Mouse (Mus musculus): ENCODE measurements around the gene Bend6. TPM values are rescaled to one million over a fixed set of nuclear protein-coding genes. Genes with fewer than 3 reads are reported as not detected.

The Bend6 gene
- total RNA-seq, 1 experiment from 2014 or later, result not detected

GRCm38 (mm10) chr1:33908191-33908962, 761 bp upstream of the Bend6 start, which contains the start of gene Dst:
Gene Dst (plus strand): TSS chr1:33908225.
- ATAC-seq (replicated peaks; ENCODE audit: low read depth, poor library complexity, severe bottlenecking), result no peak

- no peak for ATAC-seq (replicated peaks; ENCODE audit: low read depth, poor library complexity, severe bottlenecking)
Observed at GRCm38 (mm10) chr1:33906927-33907326, 689 bp downstream of the Bend6 start.

GRCm38 (mm10) chr1:33906216-33906615, 1.4 kb downstream of the Bend6 start:
- no peak for ATAC-seq (replicated peaks; ENCODE audit: low read depth, poor library complexity, severe bottlenecking)

- ATAC-seq (replicated peaks; ENCODE audit: low read depth, poor library complexity, severe bottlenecking), result peak; percentile 67
Observed at GRCm38 (mm10) chr1:33903587-33903986, 4.0 kb downstream of the Bend6 start.

- ATAC-seq (replicated peaks; ENCODE audit: low read depth, poor library complexity, severe bottlenecking), result no peak
Observed at GRCm38 (mm10) chr1:33900175-33900574, 7.4 kb downstream of the Bend6 start.

- ATAC-seq (replicated peaks; ENCODE audit: low read depth, poor library complexity, severe bottlenecking), result 0 out of 2 replicates have a peak, but pooled peaks have one; percentile 22
Observed at GRCm38 (mm10) chr1:33898373-33898772, 9.2 kb downstream of the Bend6 start.

- ATAC-seq (replicated peaks; ENCODE audit: low read depth, poor library complexity, severe bottlenecking), result no peak
Observed at GRCm38 (mm10) chr1:33897426-33897825, 10.2 kb downstream of the Bend6 start.

- ATAC-seq (replicated peaks; ENCODE audit: low read depth, poor library complexity, severe bottlenecking), result no peak
Observed at GRCm38 (mm10) chr1:33896666-33897065, 10.9 kb downstream of the Bend6 start.

- no peak for ATAC-seq (replicated peaks; ENCODE audit: low read depth, poor library complexity, severe bottlenecking)
Observed at GRCm38 (mm10) chr1:33896116-33896515, 11.5 kb downstream of the Bend6 start.

GRCm38 (mm10) chr1:33892784-33893183, 14.8 kb downstream of the Bend6 start:
- no peak; the same call in 1 of the 2 replicates for ATAC-seq (replicated peaks; ENCODE audit: low read depth, poor library complexity, severe bottlenecking)

GRCm38 (mm10) chr1:33883102-33883839, 24.3 kb downstream of the Bend6 start:
- peak; percentile 96 for ATAC-seq (replicated peaks; ENCODE audit: low read depth, poor library complexity, severe bottlenecking)

GRCm38 (mm10) chr1:33878170-33878569, 29.4 kb downstream of the Bend6 start:
- no peak for ATAC-seq (replicated peaks; ENCODE audit: low read depth, poor library complexity, severe bottlenecking)

GRCm38 (mm10) chr1:33876416-33876815, 31.2 kb downstream of the Bend6 start:
- ATAC-seq (replicated peaks; ENCODE audit: low read depth, poor library complexity, severe bottlenecking), result peak; percentile 68; the same call in 1 of the 2 replicates

GRCm38 (mm10) chr1:33875691-33876090, 31.9 kb downstream of the Bend6 start:
- no peak for ATAC-seq (replicated peaks; ENCODE audit: low read depth, poor library complexity, severe bottlenecking)

GRCm38 (mm10) chr1:33873561-33873960, 34.1 kb downstream of the Bend6 start:
- ATAC-seq (replicated peaks; ENCODE audit: low read depth, poor library complexity, severe bottlenecking), result no peak

- ATAC-seq (replicated peaks; ENCODE audit: low read depth, poor library complexity, severe bottlenecking), result no peak
Observed at GRCm38 (mm10) chr1:33869437-33869836, 38.2 kb downstream of the Bend6 start.

- no peak for ATAC-seq (replicated peaks; ENCODE audit: low read depth, poor library complexity, severe bottlenecking)
Observed at GRCm38 (mm10) chr1:33869031-33869430, 38.6 kb downstream of the Bend6 start.

GRCm38 (mm10) chr1:33846807-33847206, 60.8 kb downstream of the Bend6 start:
- no peak for ATAC-seq (replicated peaks; ENCODE audit: low read depth, poor library complexity, severe bottlenecking)

- ATAC-seq (replicated peaks; ENCODE audit: low read depth, poor library complexity, severe bottlenecking), result no peak
Observed at GRCm38 (mm10) chr1:33843823-33844222, 63.8 kb downstream of the Bend6 start.

- ATAC-seq (replicated peaks; ENCODE audit: low read depth, poor library complexity, severe bottlenecking), result peak; percentile 58; the same call in 1 of the 2 replicates
Observed at GRCm38 (mm10) chr1:33838952-33839351, 68.7 kb downstream of the Bend6 start.

- ATAC-seq (replicated peaks; ENCODE audit: low read depth, poor library complexity, severe bottlenecking), result no peak
Observed at GRCm38 (mm10) chr1:33830586-33830985, 77.0 kb downstream of the Bend6 start.
